Mouse (Mus musculus) urinary bladder, postnatal 10 days (tissue): ENCODE results near the gene Glrp1.

Source experiments
- DNase-seq: peaks from one replicate; pipeline ENCODE4 v3.0.0; 2022; ENCODE audit warnings: low spot score

Glrp1 gene

GRCm38 (mm10) chr1:88509789-88510188 is at the start of gene Glrp1:
Gene Glrp1, minus strand, starts transcription at chr1:88510066.
- no peak for DNase-seq

GRCm38 (mm10) chr1:88559258-88559657 is 49.4 kb upstream of the Glrp1 start:
- DNase-seq: no peak

GRCm38 (mm10) chr1:88558793-88559192 is 48.9 kb upstream of the Glrp1 start:
- no peak for DNase-seq

- no peak for DNase-seq
These were observed 46.5 kb upstream of the Glrp1 start for GRCm38 (mm10) chr1:88556401-88556800.

GRCm38 (mm10) chr1:88553500-88554187 is 43.8 kb upstream of the Glrp1 start:
- no peak for DNase-seq

- no peak for DNase-seq
These were observed 39.4 kb upstream of the Glrp1 start for GRCm38 (mm10) chr1:88549263-88549662.

- DNase-seq: no peak
These were observed 37.3 kb upstream of the Glrp1 start for GRCm38 (mm10) chr1:88547172-88547571.

GRCm38 (mm10) chr1:88543608-88544007 is 33.7 kb upstream of the Glrp1 start:
- no peak for DNase-seq

GRCm38 (mm10) chr1:88539823-88540222 is 30.0 kb upstream of the Glrp1 start:
- no peak for DNase-seq

- no peak for DNase-seq
These were observed 29.4 kb upstream of the Glrp1 start for GRCm38 (mm10) chr1:88539256-88539655.

- no peak for DNase-seq
These were observed 26.4 kb upstream of the Glrp1 start for GRCm38 (mm10) chr1:88536308-88536707.

GRCm38 (mm10) chr1:88534091-88534490 is 24.2 kb upstream of the Glrp1 start:
- no peak for DNase-seq

- DNase-seq: no peak
These were observed 16.3 kb upstream of the Glrp1 start for GRCm38 (mm10) chr1:88526161-88526560.

- no peak for DNase-seq
These were observed 15.8 kb upstream of the Glrp1 start for GRCm38 (mm10) chr1:88525622-88526021.

GRCm38 (mm10) chr1:88521170-88521747 is 11.4 kb upstream of the Glrp1 start:
- DNase-seq: no peak

GRCm38 (mm10) chr1:88513613-88514012 is 3.7 kb upstream of the Glrp1 start:
- no peak for DNase-seq

- no peak for DNase-seq
These were observed 2.0 kb downstream of the Glrp1 start for GRCm38 (mm10) chr1:88507886-88508285.

GRCm38 (mm10) chr1:88507214-88507613 is 2.7 kb downstream of the Glrp1 start:
- no peak for DNase-seq

GRCm38 (mm10) chr1:88506412-88506811 is 3.5 kb downstream of the Glrp1 start:
- DNase-seq: no peak

- DNase-seq: no peak
These were observed 4.2 kb downstream of the Glrp1 start for GRCm38 (mm10) chr1:88505697-88506096.

GRCm38 (mm10) chr1:88504531-88504945 is 5.3 kb downstream of the Glrp1 start:
- no peak for DNase-seq

- DNase-seq: no peak
These were observed 7.0 kb downstream of the Glrp1 start for GRCm38 (mm10) chr1:88502822-88503221.

- DNase-seq: no peak
These were observed 10.6 kb downstream of the Glrp1 start for GRCm38 (mm10) chr1:88499230-88499737.

GRCm38 (mm10) chr1:88497407-88497806 is 12.5 kb downstream of the Glrp1 start:
- DNase-seq: no peak
